Comparison of ENCODE assay signal across 26 mouse cellular contexts in the genomic region with DNA sequence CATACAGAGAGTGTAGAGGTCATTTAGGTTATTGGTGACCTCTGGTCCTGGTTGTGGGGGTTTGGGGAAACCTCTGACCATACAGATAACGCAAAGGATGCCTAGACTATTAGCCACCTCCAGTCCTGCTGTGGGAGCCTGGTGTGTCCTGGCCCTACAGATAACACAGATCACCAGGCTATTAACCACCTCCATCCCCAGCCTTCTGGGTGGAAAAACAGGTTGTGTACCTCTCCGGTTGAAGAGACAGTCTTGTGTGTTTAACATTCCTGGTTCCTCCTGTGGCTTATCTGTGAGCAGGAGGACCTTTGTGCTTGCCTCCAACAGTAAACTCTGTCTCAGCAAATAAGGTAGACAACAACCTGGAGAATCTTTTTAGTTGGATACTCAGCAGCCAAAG. TPM values are rescaled to one million over a fixed set of nuclear protein-coding genes. Genes with fewer than 3 reads are reported as not detected.
DNase-seq lines count a peak whose midpoint lies in the region; ATAC-seq and TF ChIP-seq lines count a peak whose summit lies in the region.
"Had no signal": no experiment of that assay in that cellular context is flagged by ENCODE, and none has a peak within 500 bp of the region (broad histone marks: within the 10 kb centered on the region; RNA-seq: fewer than 3 reads in every experiment).

No protein-coding gene starts in this region.

- H3K4me2 ChIP-seq in heart, embryonic 11.5 days: no peak overlapping the region
- H3K4me2 ChIP-seq in intestine, postnatal 0 days (replicated peaks; ENCODE audit: low read depth): no peak overlapping the region
- H3K4me2 ChIP-seq in liver, embryonic 14.5 days (ENCODE audit: low read depth): peak overlapping the region; percentile 27
- H3K4me2 ChIP-seq: embryonic facial prominence, embryonic 15.5 days; forebrain, embryonic 13.5 days; hindbrain, embryonic 12.5 days; kidney, embryonic 15.5 days; midbrain, embryonic 13.5 days; neural tube, embryonic 13.5 days had no signal

- no peak overlapping the region for H3K9ac ChIP-seq in heart, adult 2 months (ENCODE audit: low read depth, low read length)
- no peak overlapping the region for H3K9ac ChIP-seq in heart, embryonic 11.5 days (ENCODE audit: low read depth, low read length)
- no peak overlapping the region for H3K9ac ChIP-seq in intestine, postnatal 0 days (ENCODE audit: low read depth, low read length)
- H3K9ac ChIP-seq in liver, embryonic 14.5 days (replicated peaks): peak overlapping the region; percentile 2; the same call in 1 of the 2 replicates
- H3K9ac ChIP-seq: embryonic facial prominence, embryonic 15.5 days; forebrain, embryonic 13.5 days; hindbrain, embryonic 12.5 days; kidney, embryonic 15.5 days; midbrain, embryonic 13.5 days; neural tube, embryonic 13.5 days had no signal

- no peak overlapping the region for H3K4me3 ChIP-seq in heart, adult 2 months
- no peak overlapping the region for H3K4me3 ChIP-seq in heart, embryonic 11.5 days (ENCODE audit: low read depth, low read length)
- no peak overlapping the region for H3K4me3 ChIP-seq in intestine, postnatal 0 days (ENCODE audit: low read depth, low read length)
- no peak overlapping the region for H3K4me3 ChIP-seq in liver, embryonic 14.5 days (ENCODE audit: insufficient read depth in 1 of 2, low read depth in 2 of 2, low read length in 2 of 2)
- H3K4me3 ChIP-seq: embryonic facial prominence, embryonic 10.5 days; embryonic facial prominence, embryonic 15.5 days; forebrain, embryonic 13.5 days; hindbrain, embryonic 12.5 days; kidney, embryonic 15.5 days; midbrain, embryonic 13.5 days; neural tube, embryonic 13.5 days had no signal

- WGBS in heart, adult 2 months: 89% methylated on average over 2 of the region's 2 CpGs
- WGBS in heart, embryonic 11.5 days (ENCODE audit: insufficient replicate concordance): 42% methylated on average over 2 of the region's 2 CpGs
- 31% methylated on average over 2 of the region's 2 CpGs for WGBS in intestine, postnatal 0 days
- 9% methylated on average over 2 of the region's 2 CpGs for whole genome bisulfite sequencing in liver, embryonic 14.5 days (ENCODE audit: insufficient replicate concordance)

- TF ChIP-seq CTCF in heart, adult 2 months (IDR thresholded peaks at IDR 0.05): no peak
- TF ChIP-seq CTCF in intestine, postnatal 0 days (IDR thresholded peaks at IDR 0.05; ENCODE audit: low read depth): no peak
- TF ChIP-seq CTCF in liver, embryonic 14.5 days (IDR thresholded peaks at IDR 0.05; ENCODE audit: low read depth): no peak

- no peak for ATAC-seq in heart, embryonic 11.5 days (replicated peaks; ENCODE audit: insufficient number of reproducible peaks, low FRiP score, low TSS enrichment)
- ATAC-seq in intestine, postnatal 0 days: peak; percentile 41; the same call in 1 of the 2 replicates
- no peak for ATAC-seq in liver, embryonic 14.5 days (ENCODE audit: insufficient read depth)
- ATAC-seq: forebrain, embryonic 13.5 days; hindbrain, postnatal 0 days; midbrain, embryonic 13.5 days; Patski had no signal

- TF ChIP-seq POLR2A in heart, adult 2 months (IDR thresholded peaks at IDR 0.05; ENCODE audit: insufficient read depth, low read depth, low read length): no peak

- peaks cover 27% of the 10 kb centered on the region for H3K4me1 ChIP-seq in heart, adult 2 months (ENCODE audit: control insufficient read depth, insufficient read depth, low read length)
- H3K4me1 ChIP-seq in heart, embryonic 11.5 days (ENCODE audit: control insufficient read depth, insufficient read depth, low read length): peaks cover 47% of the 10 kb centered on the region
- H3K4me1 ChIP-seq in intestine, postnatal 0 days (replicated peaks; ENCODE audit: control insufficient read depth, insufficient read depth, low read length): peaks cover 9% of the 10 kb centered on the region
- H3K4me1 ChIP-seq in liver, embryonic 14.5 days (replicated peaks; ENCODE audit: control insufficient read depth in 2 of 2, insufficient read depth in 2 of 2, low read length in 1 of 2): peaks cover 76 to 80% of the 10 kb centered on the region in 2 experiments
- H3K4me1 ChIP-seq: embryonic facial prominence, embryonic 15.5 days; hindbrain, embryonic 12.5 days; midbrain, embryonic 13.5 days; neural tube, embryonic 13.5 days had no signal

- intact Hi-C loops in heart, adult 2 months (cut with DNase I): loop anchor here (5.0 kb wide), 1 partner anchor 48 kb away; no protein-coding TSS in a partner anchor

- H3K9me3 ChIP-seq in heart, embryonic 11.5 days (replicated peaks; ENCODE audit: control insufficient read depth, low read length): no peaks in the 10 kb centered on the region
- H3K9me3 ChIP-seq in intestine, postnatal 0 days (ENCODE audit: control insufficient read depth): no peaks in the 10 kb centered on the region
- no peaks in the 10 kb centered on the region for H3K9me3 ChIP-seq in liver, embryonic 14.5 days (ENCODE audit: control insufficient read depth, low read length)
- H3K9me3 ChIP-seq: embryonic facial prominence, embryonic 10.5 days; embryonic facial prominence, embryonic 15.5 days; forebrain, embryonic 13.5 days; hindbrain, embryonic 12.5 days; kidney, embryonic 15.5 days; midbrain, embryonic 13.5 days; neural tube, embryonic 13.5 days had no signal

- no peaks in the 10 kb centered on the region for H3K79me2 ChIP-seq in heart, adult 2 months (replicated peaks; ENCODE audit: control insufficient read depth, insufficient read depth, low read length)

- H3K27me3 ChIP-seq in heart, adult 2 months (ENCODE audit: control insufficient read depth, insufficient read depth, low read length): no peaks in the 10 kb centered on the region
- no peaks in the 10 kb centered on the region for H3K27me3 ChIP-seq in heart, embryonic 11.5 days (ENCODE audit: control insufficient read depth, insufficient read depth, low read length)
- no peaks in the 10 kb centered on the region for H3K27me3 ChIP-seq in intestine, postnatal 0 days (replicated peaks; ENCODE audit: control insufficient read depth, insufficient read depth, low read length)
- no peaks in the 10 kb centered on the region for H3K27me3 ChIP-seq in liver, embryonic 14.5 days (ENCODE audit: control insufficient read depth, insufficient read depth, low read length)
- H3K27me3 ChIP-seq: embryonic facial prominence, embryonic 15.5 days; forebrain, embryonic 13.5 days; hindbrain, embryonic 12.5 days; kidney, embryonic 15.5 days; midbrain, embryonic 13.5 days; neural tube, embryonic 13.5 days; Patski had no signal

- no peak for DNase-seq in heart, adult 2 months
- DNase-seq in liver, embryonic 14.5 days (ENCODE audit: low read depth in 3 of 3, low spot score in 3 of 3): peak in 1 of 3 experiments; percentile 69
- peak; percentile 77 for DNase-seq in yolk sac, embryonic 10.5 days (ENCODE audit: low spot score)
- DNase-seq in left cerebral cortex, adult 9 months (ENCODE audit: low spot score in 2 of 2): no peak
- no peak for DNase-seq in kidney, postnatal 14 days
- no peak for DNase-seq in cerebellum, postnatal 10 days
- DNase-seq: adrenal gland, postnatal 10 days; cerebellum, adult 11-12 months; cerebellum, adult 9-11 months; gastrocnemius, postnatal 14 days; heart, postnatal 14 days; kidney, adult 11 months; kidney, postnatal 36 days; layer of hippocampus, postnatal 36 days had no signal

- no peak for TF ChIP-seq EP300 in heart, adult 2 months (IDR thresholded peaks at IDR 0.05; ENCODE audit: insufficient read depth, low read depth, low read length)
- TF ChIP-seq EP300 in liver, embryonic 14.5 days (IDR thresholded peaks at IDR 0.05; ENCODE audit: low read depth): no peak

- peak overlapping the region; percentile 69 for H3K27ac ChIP-seq in heart, adult 2 months
- H3K27ac ChIP-seq in heart, embryonic 11.5 days (ENCODE audit: low read depth, low read length): no peak overlapping the region
- no peak overlapping the region; the same call in 1 of the 2 replicates for H3K27ac ChIP-seq in intestine, postnatal 0 days (ENCODE audit: low read depth, low read length)
- peak overlapping the region; percentile 89 for H3K27ac ChIP-seq in liver, embryonic 14.5 days
- H3K27ac ChIP-seq: embryonic facial prominence, embryonic 10.5 days; embryonic facial prominence, embryonic 15.5 days; forebrain, embryonic 13.5 days; hindbrain, embryonic 12.5 days; hindbrain, postnatal 0 days; kidney, embryonic 15.5 days; macrophage; midbrain, embryonic 13.5 days; neural tube, embryonic 13.5 days had no signal

- H3K36me3 ChIP-seq in heart, adult 2 months (ENCODE audit: control insufficient read depth, insufficient read depth, low read length): peaks cover 2% of the 10 kb centered on the region; the same call in 1 of the 2 replicates
- H3K36me3 ChIP-seq in heart, embryonic 11.5 days (ENCODE audit: control insufficient read depth, insufficient read depth, low read length): no peaks in the 10 kb centered on the region
- H3K36me3 ChIP-seq in intestine, postnatal 0 days (ENCODE audit: control insufficient read depth, insufficient read depth): no peaks in the 10 kb centered on the region
- no peaks in the 10 kb centered on the region for H3K36me3 ChIP-seq in liver, embryonic 14.5 days (replicated peaks; ENCODE audit: control insufficient read depth, insufficient read depth, low read depth)
- H3K36me3 ChIP-seq: embryonic facial prominence, embryonic 10.5 days; embryonic facial prominence, embryonic 15.5 days; hindbrain, embryonic 12.5 days; kidney, embryonic 15.5 days; midbrain, embryonic 13.5 days; neural tube, embryonic 13.5 days had no signal

RNA-seq across cellular contexts. Expression of a gene that starts 27.0 kb away (rescaled TPM):
- 10 to 100 TPM; 71.6 to 90.9 TPM for total RNA-seq in heart, adult 2 months (2021)
- polyA plus RNA-seq in heart, adult 2 months (2012; rRNA removed): 53.8 and 99.2 TPM in 2 replicates
- 22.7 and 26.0 TPM in 2 replicates for polyA plus RNA-seq in heart, embryonic 11.5 days (2014; fragmentation: Nextera tagmentation; extraction: Ambion mirVana)
- 27.9 and 29.0 TPM in 2 replicates for polyA plus RNA-seq in intestine, postnatal 0 days (2015; fragmentation: Nextera tagmentation; extraction: Ambion mirVana)
- polyA plus RNA-seq in liver, embryonic 14.5 days (2012; rRNA removed): 8.1 and 8.2 TPM in 2 replicates
- polyA plus RNA-seq in liver, embryonic 14.5 days (2014; fragmentation: Nextera tagmentation; extraction: Ambion mirVana): 5.0 and 6.0 TPM in 2 replicates
- polyA plus RNA-seq: macrophage had no signal

Comparison
In these comparisons a context has a peak if more than half of its experiments do, and no peak if none do; other contexts are left out.
1. H3K27ac ChIP-seq: peak in heart, adult 2 months (single experiment) and liver, embryonic 14.5 days (single experiment); none in heart, embryonic 11.5 days (single experiment) and intestine, postnatal 0 days (single experiment).